Mouse (Mus musculus): ENCODE results near the gene Macrod1. TPM values are rescaled to one million over a fixed set of nuclear protein-coding genes. Genes with fewer than 3 reads are reported as not detected.
"Not testable (repeated sequence)": the region's sequence is repeated elsewhere in the genome, so short reads cannot be mapped to it uniquely, and the experiment has no call there.

Gene Macrod1
- polyA plus RNA-seq, 1 experiment: 7.6 TPM

GRCm38 (mm10) chr19:7072221-7072620, 15.6 kb downstream of the Macrod1 start:
- no peaks in the 10 kb centered on the region for H3K4me1 ChIP-seq (ENCODE audit: control insufficient read depth, insufficient read depth, low read length)
- H3K9me3 ChIP-seq (replicated peaks; ENCODE audit: control insufficient read depth, insufficient read depth, low read length, poor library complexity, severe bottlenecking): no peaks in the 10 kb centered on the region
- no peak overlapping the region for H3K4me3 ChIP-seq (ENCODE audit: low read depth, low read length)
- no peaks in the 10 kb centered on the region for H3K27me3 ChIP-seq (ENCODE audit: control insufficient read depth, insufficient read depth, low read length, poor library complexity, severe bottlenecking)
- H3K9ac ChIP-seq (ENCODE audit: low read depth, poor library complexity, severe bottlenecking): no peak overlapping the region
- no peaks in the 10 kb centered on the region for H3K36me3 ChIP-seq (ENCODE audit: control insufficient read depth, insufficient read depth, low read length, poor library complexity, severe bottlenecking)
- H3K27ac ChIP-seq (ENCODE audit: insufficient read depth, low read length): no peak overlapping the region
- no peak for TF ChIP-seq EP300 (IDR thresholded peaks at IDR 0.05; ENCODE audit: insufficient read depth, low read depth, low read length)
- TF ChIP-seq CTCF (IDR thresholded peaks at IDR 0.05; ENCODE audit: low read depth, low read length): no peak
- no peak for TF ChIP-seq POLR2A (IDR thresholded peaks at IDR 0.05; ENCODE audit: insufficient read depth, low read length)

- Histone ChIP-seq H3K4me1 (ENCODE audit: control insufficient read depth, insufficient read depth, low read length) (no peaks in the 10 kb centered on the region), H3K9me3 (replicated peaks; ENCODE audit: control insufficient read depth, insufficient read depth, low read length, poor library complexity, severe bottlenecking) (no peaks in the 10 kb centered on the region), H3K36me3 (ENCODE audit: control insufficient read depth, insufficient read depth, low read length, poor library complexity, severe bottlenecking) (no peaks in the 10 kb centered on the region), H3K27me3 (ENCODE audit: control insufficient read depth, insufficient read depth, low read length, poor library complexity, severe bottlenecking) (no peaks in the 10 kb centered on the region), H3K27ac (ENCODE audit: insufficient read depth, low read length) (no peak overlapping the region), H3K9ac (ENCODE audit: low read depth, poor library complexity, severe bottlenecking) (no peak overlapping the region), H3K4me3 (ENCODE audit: low read depth, low read length) (no peak overlapping the region)
- TF ChIP-seq CTCF (IDR thresholded peaks at IDR 0.05; ENCODE audit: low read depth, low read length) (no peak), POLR2A (IDR thresholded peaks at IDR 0.05; ENCODE audit: insufficient read depth, low read length) (no peak), EP300 (IDR thresholded peaks at IDR 0.05; ENCODE audit: insufficient read depth, low read depth, low read length) (no peak)
Measured at GRCm38 (mm10) chr19:7073997-7074781, 17.6 kb downstream of the Macrod1 start.

GRCm38 (mm10) chr19:7075336-7075735, 18.7 kb downstream of the Macrod1 start:
- H3K27me3 ChIP-seq (ENCODE audit: control insufficient read depth, insufficient read depth, low read length, poor library complexity, severe bottlenecking); H3K9me3 ChIP-seq (replicated peaks; ENCODE audit: control insufficient read depth, insufficient read depth, low read length, poor library complexity, severe bottlenecking); H3K4me1 ChIP-seq (ENCODE audit: control insufficient read depth, insufficient read depth, low read length); H3K9ac ChIP-seq (ENCODE audit: low read depth, poor library complexity, severe bottlenecking); H3K4me3 ChIP-seq (ENCODE audit: low read depth, low read length); H3K36me3 ChIP-seq (ENCODE audit: control insufficient read depth, insufficient read depth, low read length, poor library complexity, severe bottlenecking); H3K27ac ChIP-seq (ENCODE audit: insufficient read depth, low read length): not testable (repeated sequence)
- peak; percentile 58; the same call in 1 of the 2 replicates for TF ChIP-seq EP300 (IDR thresholded peaks at IDR 0.05; ENCODE audit: insufficient read depth, low read depth, low read length)

- Histone ChIP-seq H3K27ac (ENCODE audit: insufficient read depth, low read length) (no peak overlapping the region), H3K9me3 (replicated peaks; ENCODE audit: control insufficient read depth, insufficient read depth, low read length, poor library complexity, severe bottlenecking) (no peaks in the 10 kb centered on the region), H3K27me3 (ENCODE audit: control insufficient read depth, insufficient read depth, low read length, poor library complexity, severe bottlenecking) (no peaks in the 10 kb centered on the region), H3K4me3 (ENCODE audit: low read depth, low read length) (no peak overlapping the region), H3K36me3 (ENCODE audit: control insufficient read depth, insufficient read depth, low read length, poor library complexity, severe bottlenecking) (no peaks in the 10 kb centered on the region), H3K4me1 (ENCODE audit: control insufficient read depth, insufficient read depth, low read length) (no peaks in the 10 kb centered on the region), H3K9ac (ENCODE audit: low read depth, poor library complexity, severe bottlenecking) (no peak overlapping the region)
- TF ChIP-seq EP300 (IDR thresholded peaks at IDR 0.05; ENCODE audit: insufficient read depth, low read depth, low read length): no peak
- no peak for TF ChIP-seq POLR2A (IDR thresholded peaks at IDR 0.05; ENCODE audit: insufficient read depth, low read length)
- no peak for TF ChIP-seq CTCF (IDR thresholded peaks at IDR 0.05; ENCODE audit: low read depth, low read length)
Measured at GRCm38 (mm10) chr19:7077666-7078065, 21.1 kb downstream of the Macrod1 start.

GRCm38 (mm10) chr19:7078271-7078670, 21.7 kb downstream of the Macrod1 start:
- TF ChIP-seq POLR2A (IDR thresholded peaks at IDR 0.05; ENCODE audit: insufficient read depth, low read length) (no peak), CTCF (IDR thresholded peaks at IDR 0.05; ENCODE audit: low read depth, low read length) (no peak), EP300 (IDR thresholded peaks at IDR 0.05; ENCODE audit: insufficient read depth, low read depth, low read length) (no peak)
- H3K4me1 ChIP-seq (ENCODE audit: control insufficient read depth, insufficient read depth, low read length): no peaks in the 10 kb centered on the region
- H3K36me3 ChIP-seq (ENCODE audit: control insufficient read depth, insufficient read depth, low read length, poor library complexity, severe bottlenecking): no peaks in the 10 kb centered on the region
- H3K4me3 ChIP-seq (ENCODE audit: low read depth, low read length): no peak overlapping the region
- no peaks in the 10 kb centered on the region for H3K27me3 ChIP-seq (ENCODE audit: control insufficient read depth, insufficient read depth, low read length, poor library complexity, severe bottlenecking)
- H3K9ac ChIP-seq (ENCODE audit: low read depth, poor library complexity, severe bottlenecking): no peak overlapping the region
- no peak overlapping the region for H3K27ac ChIP-seq (ENCODE audit: insufficient read depth, low read length)
- no peaks in the 10 kb centered on the region for H3K9me3 ChIP-seq (replicated peaks; ENCODE audit: control insufficient read depth, insufficient read depth, low read length, poor library complexity, severe bottlenecking)

- Histone ChIP-seq H3K9me3 (replicated peaks; ENCODE audit: control insufficient read depth, insufficient read depth, low read length, poor library complexity, severe bottlenecking) (no peaks in the 10 kb centered on the region), H3K27me3 (ENCODE audit: control insufficient read depth, insufficient read depth, low read length, poor library complexity, severe bottlenecking) (no peaks in the 10 kb centered on the region), H3K27ac (ENCODE audit: insufficient read depth, low read length) (no peak overlapping the region), H3K4me3 (ENCODE audit: low read depth, low read length) (no peak overlapping the region), H3K9ac (ENCODE audit: low read depth, poor library complexity, severe bottlenecking) (no peak overlapping the region), H3K36me3 (ENCODE audit: control insufficient read depth, insufficient read depth, low read length, poor library complexity, severe bottlenecking) (no peaks in the 10 kb centered on the region), H3K4me1 (ENCODE audit: control insufficient read depth, insufficient read depth, low read length) (no peaks in the 10 kb centered on the region)
- no peak for TF ChIP-seq CTCF (IDR thresholded peaks at IDR 0.05; ENCODE audit: low read depth, low read length)
- no peak for TF ChIP-seq POLR2A (IDR thresholded peaks at IDR 0.05; ENCODE audit: insufficient read depth, low read length)
- TF ChIP-seq EP300 (IDR thresholded peaks at IDR 0.05; ENCODE audit: insufficient read depth, low read depth, low read length): no peak
Measured at GRCm38 (mm10) chr19:7081516-7082266, 25.1 kb downstream of the Macrod1 start.
